Mouse (Mus musculus) ES-Bruce4 (cell line): ENCODE measurements around the gene Slc18a2.

Experiments
- CTCF ChIP-seq: IDR thresholded peaks from one replicate; pipeline ENCODE4 v1.8.1; 2011; ENCODE audit warnings: low read depth, low read length
- EP300 ChIP-seq: IDR thresholded peaks from 2 replicates; pipeline ENCODE4 v1.6.1; 2011; ENCODE audit warnings: low read depth, low read length; ENCODE audit not compliant: insufficient read depth
- POLR2A ChIP-seq: IDR thresholded peaks from one replicate; pipeline ENCODE4 v1.8.1; 2011; ENCODE audit warnings: low read length; ENCODE audit not compliant: insufficient read depth

DNA sequence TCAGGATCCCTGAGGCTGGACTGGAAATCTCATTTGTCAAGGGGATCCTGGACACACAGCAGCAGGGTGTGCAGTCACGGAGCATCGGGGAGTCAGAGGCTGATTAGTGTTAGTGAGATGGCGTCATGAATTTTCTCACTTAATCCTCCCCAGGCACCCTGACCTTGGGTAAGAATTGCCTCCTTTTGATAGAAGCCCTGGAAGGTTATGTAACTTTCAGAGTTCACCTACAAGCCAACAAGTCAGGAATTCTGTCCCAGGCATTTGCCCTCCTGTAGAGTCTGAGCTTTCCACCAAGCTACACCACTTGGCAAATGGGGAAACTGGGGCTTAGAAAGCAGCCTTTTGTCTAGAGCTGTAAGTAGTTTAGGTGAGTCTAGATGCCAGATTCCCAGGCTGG is 39.6 kb upstream of the Slc18a2 start:
- TF ChIP-seq CTCF (no peak), POLR2A (no peak), EP300 (no peak)
